Mouse (Mus musculus): ENCODE data around the gene Slc25a41. TPM values are rescaled to one million over a fixed set of nuclear protein-coding genes. Genes with fewer than 3 reads are reported as not detected.

Slc25a41 gene
- polyA plus RNA-seq, 1 experiment from 2014 or later: 0.23 TPM

DNA sequence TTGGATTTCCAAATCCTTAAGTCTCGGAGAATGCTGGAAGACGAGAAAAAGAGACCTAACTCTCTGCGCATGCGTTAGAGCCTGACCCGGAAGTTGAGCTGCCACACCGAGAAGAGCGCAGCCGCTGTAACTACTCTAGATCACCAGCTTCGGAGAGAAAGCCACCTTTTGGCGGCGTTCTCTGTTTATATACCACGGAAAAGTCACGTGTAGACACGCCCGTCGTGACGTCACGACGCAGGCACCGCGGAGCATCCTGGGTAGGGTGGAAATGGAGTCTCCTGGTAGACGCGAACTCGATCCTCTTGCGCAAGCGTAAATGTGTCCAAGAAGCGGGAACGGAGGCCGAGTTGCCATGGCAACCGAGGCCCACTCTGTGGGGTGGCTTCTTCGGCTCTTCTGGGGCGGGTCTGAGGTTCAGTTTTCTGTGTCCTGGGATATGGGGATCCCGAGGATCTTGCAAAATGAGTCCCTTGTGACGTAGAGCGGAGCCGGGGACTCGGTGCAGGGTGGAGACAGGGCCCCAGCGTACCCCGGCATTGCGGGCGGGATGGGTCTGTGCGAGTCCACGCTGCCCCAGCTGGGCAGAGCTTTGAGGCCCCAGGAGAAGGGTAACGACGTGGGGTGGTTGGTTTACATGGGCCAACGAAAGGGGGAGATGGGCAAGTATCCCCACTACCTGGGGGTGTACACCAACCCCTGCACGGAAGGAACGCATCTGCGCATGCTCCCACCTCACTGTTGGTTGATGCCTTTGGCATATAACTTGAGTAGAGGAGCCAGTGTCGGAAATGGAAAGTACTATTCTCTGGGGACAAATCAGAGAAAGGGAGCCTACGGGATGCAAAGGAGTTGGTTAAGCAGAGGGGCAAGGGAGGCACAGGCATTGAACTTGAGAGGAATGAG lies 30.0 kb downstream of the Slc25a41 start, which contains the start of the genes Gtf2f1 and Gm17949:
Gene Gtf2f1, minus strand, starts transcription at position 53 of the 906 bp plus-strand sequence.
Gene Gm17949, plus strand, starts transcription at position 234 of the 906 bp plus-strand sequence.
- no peaks in the 10 kb centered on the region for H3K9me3 ChIP-seq
- ATAC-seq (ENCODE audit: insufficient number of reproducible peaks, insufficient read depth, low FRiP score, low TSS enrichment, low read depth): peak; percentile 90
- under 1% methylated on average over 51 of the region's 51 CpGs for WGBS
- H3K4me2 ChIP-seq: peak within 1 kb of the TSS; percentile 93
- no peaks in the 10 kb centered on the region for H3K27me3 ChIP-seq
- H3K36me3 ChIP-seq: peaks cover 31% of the 10 kb centered on the region
- H3K4me3 ChIP-seq (replicated peaks): peak within 1 kb of the TSS; percentile 71
- H3K4me1 ChIP-seq (replicated peaks): peaks cover 17% of the 10 kb centered on the region
- H3K9ac ChIP-seq (replicated peaks): peak within 1 kb of the TSS; percentile 79
- peak within 1 kb of the TSS; percentile 93 for H3K27ac ChIP-seq

GRCm38 (mm10) chr17:57010911-57011235 lies 30.6 kb downstream of the Slc25a41 start:
- peak; percentile 56 for ATAC-seq (ENCODE audit: insufficient number of reproducible peaks, insufficient read depth, low FRiP score, low TSS enrichment, low read depth)
- H3K27me3 ChIP-seq: no peaks in the 10 kb centered on the region
- H3K36me3 ChIP-seq: peaks cover 37% of the 10 kb centered on the region

DNA sequence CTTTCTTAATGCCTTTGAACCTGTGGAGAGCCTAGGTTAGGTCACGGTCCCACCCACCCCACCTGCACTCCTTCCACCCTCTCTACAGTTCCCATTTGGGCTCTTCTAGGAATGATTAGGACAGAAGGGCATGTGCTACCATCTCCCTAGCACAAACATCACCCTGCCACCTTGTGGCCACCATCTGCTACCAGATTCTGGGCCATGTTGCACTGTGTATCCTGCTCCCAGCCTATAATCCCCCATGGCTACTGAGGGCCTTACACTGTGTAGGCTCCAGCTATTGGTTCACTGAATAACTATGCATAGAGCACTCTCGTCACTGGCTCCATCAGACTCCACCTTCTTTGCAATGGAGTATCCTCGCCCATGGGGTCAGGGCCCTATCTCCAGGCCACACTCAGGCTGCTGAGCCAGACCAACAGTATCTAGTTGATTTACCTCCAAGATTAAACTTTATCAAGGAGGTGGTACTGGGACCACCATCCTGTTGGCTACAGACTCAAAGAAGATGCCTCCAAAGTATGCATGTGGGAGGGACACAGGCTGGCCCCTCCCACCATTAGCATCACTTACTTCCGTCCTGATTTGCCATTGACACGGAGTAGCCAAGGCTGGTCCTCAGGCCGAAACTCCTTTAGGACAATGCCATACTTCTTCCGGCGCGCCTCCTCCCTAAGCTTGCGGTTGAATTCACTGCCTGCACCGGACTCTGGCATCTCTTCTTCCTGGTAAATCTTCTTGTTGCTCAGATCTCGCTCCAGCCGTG lies 34.1 kb downstream of the Slc25a41 start:
- peaks cover 72% of the 10 kb centered on the region for H3K36me3 ChIP-seq
- H3K27ac ChIP-seq: no peak overlapping the region
- no peak overlapping the region for H3K9ac ChIP-seq (replicated peaks)
- 93% methylated on average over 13 of the region's 13 CpGs for WGBS
- no peak for ATAC-seq (ENCODE audit: insufficient number of reproducible peaks, insufficient read depth, low FRiP score, low TSS enrichment, low read depth)
- H3K4me1 ChIP-seq (replicated peaks): peaks cover 16% of the 10 kb centered on the region
- H3K4me3 ChIP-seq (replicated peaks): no peak overlapping the region
- no peak overlapping the region for H3K4me2 ChIP-seq
- H3K9me3 ChIP-seq: no peaks in the 10 kb centered on the region
- H3K27me3 ChIP-seq: no peaks in the 10 kb centered on the region

More at GRCm38 (mm10) chr17:57010911-57011235, 30.6 kb downstream of the Slc25a41 start:
- Histone ChIP-seq H3K4me2 (peak overlapping the region; percentile 93), H3K9me3 (no peaks in the 10 kb centered on the region), H3K4me3 (replicated peaks) (peak overlapping the region; percentile 71), H3K27ac (peak overlapping the region; percentile 73), H3K9ac (replicated peaks) (peak overlapping the region; percentile 79), H3K4me1 (replicated peaks) (peaks cover 17% of the 10 kb centered on the region)
- WGBS: under 1% methylated on average over 19 of the region's 19 CpGs

GRCm38 (mm10) chr17:57003994-57004393 lies 37.5 kb downstream of the Slc25a41 start:
- Histone ChIP-seq H3K36me3 (peaks cover 81% of the 10 kb centered on the region), H3K27ac (no peak overlapping the region), H3K4me3 (replicated peaks) (no peak overlapping the region), H3K27me3 (no peaks in the 10 kb centered on the region), H3K9ac (replicated peaks) (no peak overlapping the region), H3K9me3 (no peaks in the 10 kb centered on the region), H3K4me2 (no peak overlapping the region), H3K4me1 (replicated peaks) (no peaks in the 10 kb centered on the region)
- 90% methylated on average over 7 of the region's 7 CpGs for WGBS
- ATAC-seq (ENCODE audit: insufficient number of reproducible peaks, insufficient read depth, low FRiP score, low TSS enrichment, low read depth): no peak

DNA sequence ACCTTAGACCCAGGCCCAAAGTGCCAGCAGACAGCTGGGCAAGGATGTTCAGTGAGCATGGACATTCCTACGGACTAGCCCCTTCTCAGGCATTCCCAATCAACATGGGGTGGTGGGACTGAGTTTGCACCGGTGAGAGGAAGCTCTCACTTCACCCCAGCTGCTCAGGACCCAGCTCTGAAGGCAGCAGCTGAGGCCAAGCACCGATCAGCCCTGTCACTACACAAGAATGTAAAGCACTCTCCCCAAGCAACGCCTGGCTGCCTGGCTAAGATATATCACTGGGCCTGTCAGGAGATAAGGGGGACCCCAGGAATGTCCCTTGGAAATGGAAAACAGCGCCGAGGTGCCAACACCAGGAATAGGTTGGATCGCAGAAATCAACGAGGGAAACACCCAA lies 40.2 kb downstream of the Slc25a41 start:
- no peak overlapping the region for H3K4me2 ChIP-seq
- no peak for ATAC-seq (ENCODE audit: insufficient number of reproducible peaks, insufficient read depth, low FRiP score, low TSS enrichment, low read depth)
- no peaks in the 10 kb centered on the region for H3K27me3 ChIP-seq
- H3K27ac ChIP-seq: no peak overlapping the region
- WGBS: 71% methylated on average over 8 of the region's 8 CpGs
- H3K4me3 ChIP-seq (replicated peaks): no peak overlapping the region
- H3K9ac ChIP-seq (replicated peaks): no peak overlapping the region
- no peaks in the 10 kb centered on the region for H3K9me3 ChIP-seq
- peaks cover 9% of the 10 kb centered on the region for H3K4me1 ChIP-seq (replicated peaks)
- peaks cover 64% of the 10 kb centered on the region for H3K36me3 ChIP-seq

DNA sequence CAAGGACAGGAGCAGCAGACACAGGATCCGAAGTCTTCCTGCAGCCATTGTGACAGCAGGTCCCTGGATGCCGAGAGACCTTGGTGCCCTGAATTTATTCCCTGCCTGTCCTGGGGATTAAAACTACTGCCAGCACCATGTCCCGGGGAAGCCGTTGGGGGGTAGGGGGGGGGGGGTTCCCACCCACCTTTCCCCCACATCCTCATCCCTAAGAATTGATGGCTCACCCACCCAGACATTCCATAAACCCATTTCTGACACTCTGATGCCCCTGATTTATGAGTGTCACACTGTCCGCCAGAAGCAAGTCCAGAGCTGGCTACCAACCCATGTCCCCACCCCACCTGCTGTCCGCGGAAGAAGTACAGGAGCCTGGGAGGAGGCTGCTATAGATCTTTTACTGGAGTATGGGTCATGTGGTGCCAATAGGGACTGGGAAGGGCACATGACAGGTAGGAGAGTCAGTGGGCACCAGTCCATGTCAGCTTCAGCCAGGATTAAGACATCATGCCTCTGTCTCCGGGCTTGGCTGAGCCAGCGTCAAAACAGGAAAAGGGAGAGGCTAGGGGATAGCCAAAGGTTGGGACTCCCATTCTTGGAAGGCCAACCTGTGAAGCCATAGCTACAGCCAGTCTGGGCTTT lies 41.4 kb downstream of the Slc25a41 start, which contains the start of gene Pspn:
Gene Pspn, minus strand, starts transcription at position 51 of the 642 bp plus-strand sequence.
- no peaks in the 10 kb centered on the region for H3K27me3 ChIP-seq
- H3K27ac ChIP-seq: no peak within 1 kb of the TSS
- no peak for ATAC-seq (ENCODE audit: insufficient number of reproducible peaks, insufficient read depth, low FRiP score, low TSS enrichment, low read depth)
- WGBS: 90% methylated on average over 9 of the region's 9 CpGs
- no peak within 1 kb of the TSS for H3K4me2 ChIP-seq
- peaks cover 64% of the 10 kb centered on the region for H3K36me3 ChIP-seq
- no peak within 1 kb of the TSS for H3K4me3 ChIP-seq (replicated peaks)
- no peak within 1 kb of the TSS for H3K9ac ChIP-seq (replicated peaks)
- H3K9me3 ChIP-seq: no peaks in the 10 kb centered on the region
- H3K4me1 ChIP-seq (replicated peaks): peaks cover 9% of the 10 kb centered on the region

DNA sequence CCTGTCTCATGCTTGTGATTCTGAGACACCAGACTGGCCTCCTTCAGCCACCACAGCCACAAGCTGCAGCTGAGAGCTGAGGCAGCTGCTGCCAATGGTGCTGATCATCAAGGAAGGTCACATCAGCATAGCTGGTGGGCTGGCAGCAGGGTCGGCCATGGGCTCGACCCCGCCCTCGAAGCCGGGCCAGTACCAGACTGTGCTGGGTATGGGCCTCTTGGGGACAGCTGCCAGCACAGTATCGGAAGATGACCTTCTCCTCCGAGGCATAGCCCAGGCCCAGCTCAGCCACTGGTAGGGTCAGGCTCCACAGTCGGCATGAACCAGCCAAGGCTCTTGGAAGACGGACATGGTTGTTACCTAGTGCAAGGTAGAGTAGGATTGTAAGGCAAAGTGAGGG lies 42.0 kb downstream of the Slc25a41 start:
- peaks cover 64% of the 10 kb centered on the region for H3K36me3 ChIP-seq
- H3K27me3 ChIP-seq: no peaks in the 10 kb centered on the region
- H3K27ac ChIP-seq: no peak overlapping the region
- no peak overlapping the region for H3K4me2 ChIP-seq
- H3K9ac ChIP-seq (replicated peaks): no peak overlapping the region
- peaks cover 9% of the 10 kb centered on the region for H3K4me1 ChIP-seq (replicated peaks)
- no peak for ATAC-seq (ENCODE audit: insufficient number of reproducible peaks, insufficient read depth, low FRiP score, low TSS enrichment, low read depth)
- no peak overlapping the region for H3K4me3 ChIP-seq (replicated peaks)
- 96% methylated on average over 9 of the region's 9 CpGs for WGBS
- no peaks in the 10 kb centered on the region for H3K9me3 ChIP-seq

DNA sequence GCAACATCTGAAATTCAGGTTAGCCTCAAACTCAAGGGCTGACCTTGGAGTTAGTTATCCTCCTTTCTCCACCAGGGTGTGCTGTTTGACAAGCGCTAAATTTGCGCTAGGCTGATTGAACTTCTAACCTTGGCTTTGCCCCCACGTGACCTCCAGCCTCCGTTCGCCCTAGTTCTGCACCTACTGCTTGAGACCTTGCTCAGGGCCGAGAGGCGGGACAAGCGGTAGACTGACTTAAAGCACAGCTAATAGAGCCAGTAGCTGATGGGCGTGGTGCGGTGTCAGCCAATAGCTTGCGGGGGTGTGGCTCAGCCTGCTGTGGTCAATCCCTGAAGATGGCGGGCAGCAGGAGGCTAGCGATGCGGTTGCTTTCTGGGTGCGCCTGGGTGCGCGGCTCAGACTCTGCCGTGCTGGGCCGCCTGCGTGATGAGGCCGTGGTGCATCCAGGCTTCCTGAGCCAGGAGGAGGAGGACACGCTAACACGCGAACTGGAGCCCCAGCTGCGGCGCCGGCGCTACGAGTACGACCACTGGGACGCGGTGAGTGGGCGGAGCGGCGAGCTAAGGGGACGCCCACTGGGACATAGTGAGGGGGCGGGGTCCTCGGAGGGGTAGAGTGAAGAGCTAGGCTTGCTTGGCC lies 44.3 kb downstream of the Slc25a41 start, which contains the start of gene Alkbh7:
Gene Alkbh7, plus strand, starts transcription at position 311 of the 639 bp plus-strand sequence.
- H3K4me1 ChIP-seq (replicated peaks): peaks cover 9% of the 10 kb centered on the region
- H3K9me3 ChIP-seq: no peaks in the 10 kb centered on the region
- H3K9ac ChIP-seq (replicated peaks): peak within 1 kb of the TSS; percentile 55
- H3K27ac ChIP-seq: 0 out of 2 replicates have a peak within 1 kb of the TSS, but pooled peaks have one; percentile 51
- peak; percentile 99 for ATAC-seq (ENCODE audit: insufficient number of reproducible peaks, insufficient read depth, low FRiP score, low TSS enrichment, low read depth)
- H3K4me3 ChIP-seq (replicated peaks): peak within 1 kb of the TSS; percentile 79
- WGBS: under 1% methylated on average over 38 of the region's 38 CpGs
- no peaks in the 10 kb centered on the region for H3K27me3 ChIP-seq
- H3K36me3 ChIP-seq: peaks cover 66% of the 10 kb centered on the region
- peak within 1 kb of the TSS; percentile 69 for H3K4me2 ChIP-seq

- 80% methylated on average over 2 of the region's 2 CpGs for WGBS
- Histone ChIP-seq H3K27ac (no peak overlapping the region), H3K9ac (replicated peaks) (no peak overlapping the region), H3K4me2 (peak overlapping the region; percentile 69), H3K4me3 (replicated peaks) (peak overlapping the region; percentile 79; the same call in 1 of the 2 replicates), H3K36me3 (peaks cover 72% of the 10 kb centered on the region), H3K4me1 (replicated peaks) (peaks cover 9% of the 10 kb centered on the region), H3K9me3 (no peaks in the 10 kb centered on the region), H3K27me3 (no peaks in the 10 kb centered on the region)
- no peak for ATAC-seq (ENCODE audit: insufficient number of reproducible peaks, insufficient read depth, low FRiP score, low TSS enrichment, low read depth)
Observed at GRCm38 (mm10) chr17:56996506-56996905, 44.9 kb downstream of the Slc25a41 start.

GRCm38 (mm10) chr17:56995046-56995445 lies 46.4 kb downstream of the Slc25a41 start:
- no peak overlapping the region for H3K9ac ChIP-seq (replicated peaks)
- peaks cover 69% of the 10 kb centered on the region for H3K36me3 ChIP-seq
- no peak for ATAC-seq (ENCODE audit: insufficient number of reproducible peaks, insufficient read depth, low FRiP score, low TSS enrichment, low read depth)
- no peaks in the 10 kb centered on the region for H3K27me3 ChIP-seq
- peaks cover 15% of the 10 kb centered on the region for H3K4me1 ChIP-seq (replicated peaks)
- WGBS: 89% methylated on average over 8 of the region's 8 CpGs
- H3K27ac ChIP-seq: no peak overlapping the region
- no peak overlapping the region for H3K4me3 ChIP-seq (replicated peaks)
- no peak overlapping the region for H3K4me2 ChIP-seq
- H3K9me3 ChIP-seq: no peaks in the 10 kb centered on the region
